Mouse (Mus musculus) neural tube, embryonic 10.5 days (tissue): ENCODE measurements around the gene Mrm1.
"Not testable (repeated sequence)": the region's sequence is repeated elsewhere in the genome, so short reads cannot be mapped to it uniquely, and the experiment has no call there.

Source experiments
- DNase-seq: peaks from one replicate; pipeline ENCODE4 v3.0.0-alpha.2; 2017; ENCODE audit warnings: low spot score; ENCODE audit errors: extremely low spot score

The Mrm1 gene

DNA sequence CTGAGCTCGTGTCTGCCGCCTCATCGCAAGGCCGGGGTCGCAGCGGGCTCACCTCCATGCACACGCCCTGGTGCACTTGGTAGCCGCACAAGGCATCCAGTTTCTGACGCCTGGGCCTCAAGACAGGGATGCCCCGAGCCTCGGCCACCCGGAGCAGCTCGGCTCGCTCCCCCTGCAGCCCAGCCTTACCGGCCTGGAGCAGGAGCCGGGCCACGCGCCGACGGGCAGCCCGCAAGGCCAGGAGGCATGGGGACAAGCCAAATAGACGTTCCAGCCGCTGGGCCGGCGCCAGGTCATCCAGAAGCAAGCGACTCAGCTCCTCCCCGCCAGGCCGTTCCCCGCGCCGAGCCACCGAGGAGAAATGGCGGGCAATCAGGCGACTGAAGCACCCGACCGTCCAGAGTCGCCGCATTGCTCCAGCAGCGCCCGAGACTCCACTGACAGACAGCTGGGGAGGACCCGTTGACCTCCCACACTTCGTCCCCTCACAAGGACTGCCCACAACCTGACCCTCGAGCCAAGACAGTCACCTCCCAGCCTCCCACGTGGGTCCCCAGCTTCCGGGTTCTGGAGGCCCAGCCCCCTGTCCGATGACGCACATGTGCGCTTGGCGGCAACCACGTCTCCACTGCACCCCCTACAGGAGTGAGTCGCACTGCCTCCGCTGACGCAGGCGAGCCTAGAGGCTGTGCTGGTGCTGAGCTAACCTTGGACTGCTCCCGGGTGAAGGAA, at the start of gene Mrm1:
Gene Mrm1 (minus strand): TSS at position 555 of the 732 bp plus-strand sequence.
- DNase-seq = peak; percentile 93

DNA sequence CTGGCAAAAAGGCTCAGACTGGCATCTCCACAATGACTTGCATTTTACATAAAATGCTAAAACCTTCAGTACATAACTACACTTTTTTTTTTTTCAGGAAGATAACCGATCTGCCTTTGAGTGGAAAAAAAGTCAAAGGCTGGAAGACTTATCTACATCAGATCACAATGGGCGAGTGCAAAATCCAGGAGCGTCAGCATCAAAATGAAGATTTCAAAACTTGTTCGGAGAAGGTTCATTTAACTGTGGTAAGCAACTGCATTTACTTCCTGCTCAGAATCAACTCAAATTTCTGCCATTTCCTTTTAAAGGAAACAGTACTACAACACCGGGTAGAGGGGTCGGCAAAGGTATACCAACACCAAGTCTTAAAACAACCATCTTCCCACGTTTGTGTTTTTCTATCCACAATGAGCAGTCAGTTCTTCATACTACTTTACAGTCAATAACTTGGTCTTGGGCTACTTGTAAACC, 49.5 kb upstream of the Mrm1 start:
- no peak for DNase-seq

DNA sequence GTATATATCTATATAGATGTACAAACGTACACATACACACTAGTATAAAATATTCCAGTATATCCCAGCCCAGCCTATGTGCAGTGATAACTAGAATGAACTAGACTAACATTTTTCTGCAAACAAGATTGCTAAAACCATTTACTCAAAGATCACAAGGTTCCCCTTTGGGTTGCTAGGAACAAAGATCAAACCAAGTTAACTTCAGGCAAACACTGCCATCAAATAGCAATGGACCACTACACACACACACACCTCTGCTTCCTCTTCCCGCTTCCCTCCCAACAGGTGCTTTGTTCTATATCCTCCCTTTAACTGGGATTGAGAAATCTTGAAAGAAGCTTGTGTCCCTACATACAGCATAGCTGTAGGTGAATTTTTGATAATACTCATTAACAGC, 48.3 kb upstream of the Mrm1 start:
- DNase-seq = no peak

DNA sequence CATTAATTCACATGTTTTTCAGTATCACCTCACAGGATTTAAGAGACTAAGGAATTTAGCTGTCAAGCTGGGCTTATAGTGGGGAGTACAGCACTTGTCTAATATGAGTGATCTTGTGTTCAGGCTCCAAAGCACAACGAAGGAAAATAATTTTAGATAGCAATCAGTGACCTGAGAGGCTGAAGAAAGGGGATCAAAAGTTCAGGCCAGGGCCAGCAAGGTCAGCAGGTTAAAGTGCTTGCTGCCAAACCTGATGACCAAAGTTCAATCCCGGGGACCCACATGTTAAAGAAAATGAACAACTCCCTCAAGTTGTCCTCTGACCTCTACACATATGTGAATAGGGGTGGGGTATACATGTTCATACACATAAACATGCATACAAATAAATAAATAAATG, 46.0 kb upstream of the Mrm1 start:
- DNase-seq = no peak

DNA sequence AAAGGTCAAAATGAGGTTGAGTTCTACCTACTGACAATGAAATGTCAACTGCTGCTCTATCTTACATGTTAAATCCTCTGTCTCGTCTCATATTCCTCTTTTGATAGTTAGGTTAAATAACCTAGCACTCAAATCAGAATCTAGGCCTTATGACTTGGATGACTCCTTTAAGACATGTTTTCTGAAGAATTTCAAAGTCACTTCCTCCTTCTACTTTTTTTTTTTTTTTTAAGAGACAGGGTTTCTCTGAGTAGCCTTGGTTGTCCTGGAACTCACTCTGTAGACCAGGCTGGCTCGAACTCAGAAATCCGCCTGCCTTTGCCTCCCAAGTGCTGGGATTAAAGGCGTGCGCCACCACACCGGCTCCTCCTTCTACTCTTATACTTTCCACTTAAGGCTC, 36.0 kb upstream of the Mrm1 start:
- DNase-seq = no peak

DNA sequence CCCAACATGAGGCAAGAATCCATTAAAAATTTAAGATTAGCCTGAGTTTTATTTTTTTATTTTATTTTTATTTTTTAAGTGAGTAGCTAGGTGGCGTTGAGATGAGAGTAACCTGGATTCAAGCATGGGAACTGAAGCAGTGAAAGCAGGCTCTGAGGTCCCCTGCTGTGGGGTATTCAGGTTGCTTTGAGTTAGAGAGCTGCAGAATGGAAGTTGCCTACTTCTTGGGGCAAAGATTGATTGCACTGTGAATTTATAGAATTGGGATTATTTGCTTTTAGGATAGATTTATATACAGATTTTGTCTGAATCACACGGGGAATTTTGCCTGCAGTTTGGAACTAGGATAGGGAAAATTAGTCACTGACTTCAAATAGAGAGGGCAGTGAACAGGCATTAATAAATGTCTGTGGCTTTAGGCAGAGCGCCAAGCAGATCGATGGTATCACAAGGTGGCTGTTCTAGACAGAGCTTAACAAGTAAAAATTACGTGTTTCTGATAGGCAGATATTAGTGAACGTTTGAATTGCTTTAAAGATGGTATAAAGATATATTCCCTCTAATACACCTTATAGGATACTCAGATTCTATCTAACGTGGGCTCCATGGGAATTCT, 28.3 kb upstream of the Mrm1 start:
- no peak for DNase-seq

DNA sequence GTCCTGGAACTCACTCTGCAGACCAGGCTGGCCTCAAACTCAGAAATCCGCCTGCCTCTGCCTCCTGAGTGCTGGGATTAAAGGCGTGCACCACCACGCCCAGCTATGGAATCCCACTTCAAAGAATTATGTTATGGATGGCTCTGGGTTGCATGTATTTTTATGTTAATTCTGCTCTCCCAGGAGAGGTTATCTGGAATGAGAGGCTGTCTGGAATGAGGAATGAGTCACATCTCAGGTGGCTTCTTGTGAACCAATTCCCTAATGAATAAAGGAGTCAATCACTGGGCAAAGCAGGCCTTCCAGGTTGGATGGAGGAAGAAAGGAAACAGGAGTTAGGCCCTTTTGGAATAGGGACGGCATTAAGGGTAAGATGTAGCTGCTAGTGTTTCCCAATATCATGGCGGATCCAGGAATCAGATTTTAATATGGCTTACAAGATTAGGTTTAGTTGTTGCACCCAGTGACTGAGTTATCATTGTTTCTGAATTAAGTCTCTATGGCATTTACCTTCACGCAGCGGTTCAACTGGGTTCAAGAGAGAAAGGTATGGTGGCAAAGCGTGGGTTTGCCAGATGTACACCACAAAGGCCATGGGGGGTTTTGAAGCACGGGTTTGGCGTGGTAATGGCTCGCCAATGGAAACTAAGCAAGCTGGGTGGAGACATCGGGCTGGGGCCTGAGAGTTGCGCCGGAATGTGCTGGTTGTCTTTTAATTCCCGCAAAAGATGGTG, 27.6 kb upstream of the Mrm1 start:
- no peak for DNase-seq

DNA sequence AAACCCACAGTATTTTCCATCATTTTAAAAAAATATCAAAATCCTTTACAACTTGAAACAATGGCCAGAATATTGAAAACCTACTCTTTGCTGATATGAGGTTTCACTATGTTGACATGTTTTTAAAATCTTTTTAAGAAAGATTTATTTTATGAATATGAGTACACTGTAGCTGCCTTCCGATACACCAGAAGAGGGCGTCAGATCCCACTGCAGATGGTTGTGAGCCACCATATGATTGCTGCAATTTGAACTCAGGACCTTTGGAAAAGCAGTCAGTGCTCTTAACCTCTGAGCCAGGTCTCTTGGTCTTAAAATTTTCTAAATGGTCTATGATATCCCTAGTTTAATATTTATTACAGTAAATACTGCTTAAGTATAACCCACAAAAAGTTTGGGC, 20.0 kb upstream of the Mrm1 start:
- DNase-seq = no peak

DNA sequence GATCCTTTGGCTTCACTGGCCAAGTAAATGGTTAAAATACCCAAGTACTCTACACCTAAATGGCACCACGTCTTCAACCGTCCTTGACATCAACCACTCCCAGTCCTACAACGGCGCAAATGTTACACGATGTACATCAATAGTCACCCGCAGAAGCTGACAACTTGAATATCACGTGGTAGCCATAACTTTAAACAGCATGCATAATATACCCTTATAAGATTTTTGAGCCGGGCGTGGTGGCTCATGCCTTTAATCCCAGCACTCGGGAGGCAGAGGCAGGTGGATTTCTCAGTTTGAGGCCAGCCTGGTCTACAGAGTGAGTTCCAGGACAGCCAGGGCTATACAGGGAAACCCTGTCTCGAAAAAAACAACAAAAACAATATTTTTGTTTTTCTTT, 10.2 kb upstream of the Mrm1 start:
- DNase-seq = not testable (repeated sequence)

DNA sequence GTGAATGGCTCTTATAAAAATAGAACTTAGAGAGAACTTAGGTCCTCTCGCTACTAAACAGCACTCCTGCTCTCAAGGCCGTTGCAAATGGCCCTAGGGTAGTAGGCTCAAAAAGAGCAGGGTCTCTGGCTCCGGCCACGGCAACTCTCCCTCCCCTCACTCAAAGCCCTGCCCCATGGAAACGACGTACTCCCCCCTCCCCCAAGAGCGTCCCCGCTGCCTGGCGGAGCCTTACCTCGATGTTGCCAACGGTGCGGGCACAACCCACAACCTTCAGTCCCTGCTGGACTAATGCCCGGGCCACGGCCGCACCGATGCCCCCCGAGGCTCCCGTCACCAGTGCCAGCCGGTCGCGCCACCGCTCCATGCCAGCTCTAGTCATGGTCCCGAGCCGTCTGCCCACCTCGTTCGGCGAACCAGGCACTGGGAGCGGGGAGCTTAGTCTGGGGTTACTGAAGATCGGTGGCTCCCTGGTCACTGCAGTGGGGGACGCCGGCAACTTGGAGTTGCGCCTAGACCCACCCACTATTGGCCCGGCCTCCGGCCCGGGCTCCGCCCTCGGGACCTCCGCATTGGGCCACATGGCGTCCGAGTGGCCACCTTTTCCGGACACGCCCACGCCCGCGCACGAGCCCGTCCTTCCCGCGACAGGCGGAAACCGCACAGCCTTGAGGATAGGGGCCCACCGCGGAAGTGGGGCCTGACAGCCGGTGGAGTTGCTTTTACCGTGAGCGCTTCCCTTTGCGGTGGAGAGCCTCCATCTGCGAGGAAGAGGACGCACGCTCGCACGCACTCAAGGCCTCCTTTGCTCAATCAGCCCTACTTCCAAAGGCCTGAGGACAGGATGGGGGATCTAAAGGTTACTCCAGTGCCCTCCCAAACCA, 9.4 kb upstream of the Mrm1 start, which contains the start of gene Dhrs11:
Gene Dhrs11 (minus strand): TSS at position 479 of the 884 bp plus-strand sequence.
- DNase-seq = peak; percentile 86

DNA sequence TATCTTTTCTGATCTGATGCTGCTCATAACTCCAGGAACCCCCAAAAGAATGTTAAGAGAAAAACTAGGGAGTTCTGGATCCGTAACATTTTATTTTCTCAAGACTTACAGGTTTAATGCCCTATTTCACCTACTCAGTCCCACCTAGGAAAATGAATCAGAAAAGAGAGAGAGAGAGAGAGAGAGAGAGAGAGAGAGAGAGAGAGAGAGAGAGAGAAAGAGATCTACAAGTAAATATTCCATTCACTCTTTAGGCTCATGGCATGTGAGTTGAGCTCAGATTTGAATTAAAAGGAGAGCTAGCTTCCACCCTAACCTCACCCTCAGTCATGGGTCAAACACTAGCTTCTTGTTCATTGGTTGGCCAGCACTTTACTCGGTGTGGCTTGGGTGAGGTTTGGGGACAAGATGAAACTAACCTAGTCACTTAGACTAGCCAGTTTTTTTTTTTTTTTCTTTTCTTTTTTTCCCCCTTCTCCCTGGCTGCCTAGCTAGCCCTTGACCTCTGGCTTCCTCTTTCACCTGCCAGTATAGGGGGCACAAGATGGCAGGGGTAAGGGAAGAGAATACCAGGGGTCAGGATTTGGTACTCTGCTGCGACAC, 8.7 kb upstream of the Mrm1 start:
- DNase-seq = no peak

DNA sequence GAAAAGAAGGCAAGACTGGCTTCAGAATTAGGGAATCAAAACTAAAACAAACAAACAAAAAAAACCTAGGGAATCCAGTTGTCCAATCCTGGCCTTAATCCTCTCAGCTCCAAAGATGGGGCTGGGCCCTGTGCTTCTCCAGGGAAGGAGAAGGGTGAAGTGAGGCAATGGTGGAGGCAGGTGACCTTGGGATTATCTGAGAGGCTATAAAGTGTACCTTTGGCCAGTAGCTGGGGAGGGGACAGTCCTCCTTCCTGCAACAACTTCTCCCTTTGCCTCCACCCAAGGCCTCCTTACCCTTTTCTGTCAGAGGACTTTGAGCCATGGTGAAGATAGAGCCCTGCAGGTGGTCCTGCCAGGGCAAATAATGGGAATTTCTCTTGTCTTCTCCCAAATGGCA, 8.2 kb upstream of the Mrm1 start:
- DNase-seq = no peak

DNA sequence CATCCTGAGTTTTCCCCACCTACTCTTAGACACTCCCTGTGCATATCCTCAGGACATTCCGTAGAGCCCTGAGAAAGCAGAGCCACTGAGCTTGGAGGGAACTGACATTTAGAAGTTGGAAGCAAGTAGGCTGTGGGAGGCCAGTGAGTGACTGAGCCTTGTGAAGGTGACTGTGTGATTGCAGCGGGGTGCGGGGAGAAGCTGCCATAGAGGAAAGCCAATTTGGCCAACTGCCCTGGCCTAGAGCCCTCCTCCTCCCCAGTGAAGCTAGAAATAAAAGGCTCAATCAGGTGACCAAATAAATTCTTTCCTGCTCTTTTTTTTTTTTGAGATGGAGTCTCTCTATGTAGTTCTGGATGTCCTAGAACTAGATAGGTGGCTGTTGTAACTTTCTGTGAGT, 6.9 kb upstream of the Mrm1 start:
- no peak for DNase-seq

DNA sequence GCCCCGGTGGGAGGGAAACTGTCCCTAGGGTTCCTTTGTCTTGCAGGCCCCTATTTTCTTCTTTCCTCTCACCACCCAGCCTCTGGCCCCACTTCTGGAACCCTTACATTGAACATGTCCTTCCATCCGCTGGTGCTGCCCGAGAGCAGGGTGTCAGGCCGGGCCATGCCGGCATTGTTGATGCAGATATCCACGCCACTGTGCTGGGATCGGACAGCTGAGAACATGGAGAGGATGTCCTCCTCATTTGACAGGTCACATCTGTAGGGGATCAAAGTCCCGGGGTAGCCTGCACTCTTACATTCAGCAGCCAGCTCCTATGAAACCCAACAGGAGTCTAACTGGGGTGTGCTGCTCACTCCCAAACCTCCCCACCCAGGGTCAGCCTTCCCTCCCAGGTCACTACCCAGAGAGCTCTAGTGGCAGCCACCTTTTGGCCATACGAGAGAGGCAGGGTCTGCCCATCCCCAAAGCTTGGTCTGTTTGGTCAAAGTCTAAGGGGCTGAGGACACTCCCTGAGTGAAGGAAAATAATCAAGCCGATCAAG, 6.0 kb upstream of the Mrm1 start:
- no peak for DNase-seq

DNA sequence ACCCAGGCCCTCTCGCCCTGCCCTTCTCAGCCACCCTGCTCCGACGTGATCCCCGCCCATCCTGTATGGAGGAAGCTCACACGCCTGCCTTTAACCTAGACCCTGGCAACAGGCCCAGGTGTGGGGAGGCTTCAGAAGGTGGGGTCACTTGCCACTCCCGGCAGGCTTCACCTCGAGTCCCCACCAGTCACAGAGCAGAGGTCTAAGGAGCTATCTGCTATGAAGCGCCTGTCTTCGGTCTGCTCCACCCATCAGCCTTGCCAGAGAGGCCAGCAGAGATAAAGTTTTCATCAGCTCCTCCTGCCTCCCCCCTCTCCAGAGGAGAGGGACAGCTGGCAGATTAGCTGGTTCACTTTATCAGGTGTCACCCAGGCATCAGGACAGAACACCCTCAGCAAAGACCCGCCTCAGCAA, 4.2 kb upstream of the Mrm1 start:
- no peak for DNase-seq

DNA sequence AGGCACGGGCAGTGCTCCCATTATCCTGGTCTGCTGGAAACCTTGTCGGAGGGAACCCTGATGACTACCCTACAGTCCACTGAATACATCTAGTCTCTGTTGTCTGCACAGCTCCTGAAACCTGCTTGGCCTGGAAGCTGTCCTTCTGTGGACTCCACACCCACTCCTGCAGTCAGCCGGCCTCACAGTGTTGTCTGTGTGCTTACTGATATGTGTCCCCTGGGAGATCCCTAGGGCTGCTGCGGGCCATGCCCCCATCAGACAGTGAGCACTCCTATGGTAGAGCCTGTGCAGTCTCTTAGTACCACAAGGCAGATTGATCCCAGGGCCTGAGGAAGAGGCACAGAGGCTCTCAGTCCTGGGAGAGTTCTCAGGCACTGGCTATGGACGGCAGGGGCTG, 3.2 kb upstream of the Mrm1 start:
- DNase-seq = no peak

DNA sequence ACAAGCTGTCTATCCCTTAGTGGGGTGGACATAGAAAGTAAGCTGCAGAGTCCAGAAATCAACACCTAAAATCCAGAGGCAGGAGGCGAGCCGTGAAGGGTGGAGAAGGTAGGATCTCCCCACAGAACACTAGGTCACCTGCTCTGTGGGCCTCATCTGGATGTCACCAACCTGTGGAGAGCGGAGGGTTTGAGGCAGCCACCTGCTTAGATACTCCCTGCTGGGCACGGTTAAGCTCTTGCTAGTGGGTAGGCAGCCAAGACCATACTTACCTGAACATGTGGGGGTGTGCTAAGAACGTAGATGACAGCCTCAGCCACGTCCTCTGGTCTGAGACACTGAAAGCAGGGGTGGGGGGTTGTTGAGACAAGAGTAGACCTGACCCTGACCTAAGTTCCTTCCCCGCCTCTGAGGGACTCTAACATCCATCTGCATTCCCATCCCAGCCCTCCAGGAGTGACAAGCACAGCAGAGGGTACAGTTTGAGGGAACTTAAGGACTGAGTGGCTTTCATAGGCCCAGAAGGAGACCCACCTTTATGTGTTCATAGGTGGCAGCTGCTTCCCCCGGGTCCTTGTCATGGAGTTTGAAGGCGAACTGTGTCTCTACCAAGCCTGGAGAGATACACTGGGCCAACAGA, 1.9 kb upstream of the Mrm1 start:
- no peak for DNase-seq

DNA sequence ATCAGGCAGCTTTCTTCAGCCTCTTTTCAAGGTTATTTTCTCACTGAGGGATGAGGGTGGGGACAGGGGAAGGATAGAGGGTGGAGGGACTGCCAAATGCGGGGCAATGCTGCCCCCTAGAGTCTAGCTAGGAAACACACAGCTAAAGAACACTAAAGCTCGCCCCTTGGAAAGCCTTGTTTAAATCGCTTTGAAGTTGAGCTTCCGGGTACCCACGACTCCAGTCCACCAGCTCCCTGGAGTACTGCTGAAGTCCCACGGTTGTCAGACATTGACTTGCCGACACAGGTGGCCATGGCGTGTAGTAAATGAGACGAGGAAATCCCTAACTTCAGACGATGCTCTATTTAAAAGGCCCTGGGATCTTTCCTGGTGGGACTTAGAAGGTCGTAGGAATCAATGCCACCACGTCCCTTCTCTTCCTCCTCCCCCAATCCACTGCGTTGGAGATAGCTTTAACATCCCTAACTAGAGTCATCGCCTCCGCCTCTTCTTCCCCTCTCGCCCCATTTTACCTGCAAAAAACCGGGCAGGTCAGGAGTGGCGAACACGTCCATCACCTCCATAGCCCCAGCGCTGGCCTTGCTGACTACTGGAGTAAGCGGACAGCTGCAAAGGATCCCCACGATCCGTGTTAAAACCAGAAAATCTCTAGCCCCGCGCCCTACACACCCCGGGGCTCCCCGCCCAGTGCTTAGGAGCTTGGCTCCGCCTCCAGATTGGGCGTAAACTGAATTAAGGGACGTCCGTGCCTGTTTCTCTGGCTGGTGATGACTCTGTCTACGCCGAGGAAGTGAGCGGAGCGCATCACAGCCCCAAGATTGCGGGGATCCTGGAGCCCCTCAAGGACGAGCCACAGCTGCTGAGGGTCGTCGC, 992 bp downstream of the Mrm1 start:
- DNase-seq = peak; percentile 70

DNA sequence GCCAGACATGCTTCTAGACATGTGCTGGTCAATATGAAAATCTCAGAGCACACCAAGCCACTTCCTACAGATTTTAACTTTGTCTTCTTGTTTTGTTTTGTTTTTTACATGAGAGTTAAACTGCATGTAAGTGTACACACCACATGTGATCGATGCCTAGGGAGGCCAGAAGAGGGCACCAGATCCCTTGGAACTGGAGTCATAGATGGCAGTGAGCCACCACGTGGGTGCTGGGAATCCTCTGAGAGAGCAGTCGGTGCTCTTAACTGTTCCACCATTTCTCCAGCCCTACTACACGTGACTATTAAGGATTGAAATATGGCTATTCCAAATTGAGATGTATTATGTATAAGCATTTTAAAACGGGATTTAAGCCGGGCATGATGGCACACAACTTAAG, 2.0 kb downstream of the Mrm1 start:
- no peak for DNase-seq
